Mouse (Mus musculus): ENCODE results near the gene Prpsap1.

- TF ChIP-seq POLR2A (IDR thresholded peaks at IDR 0.05; ENCODE audit: borderline replicate concordance, insufficient read depth, low read length) (no peak), CTCF (IDR thresholded peaks at IDR 0.05; ENCODE audit: borderline replicate concordance, insufficient read depth, low read depth, low read length) (no peak)
Observed at GRCm38 (mm10) chr11:116506151-116506875, 12.3 kb upstream of the Prpsap1 start.
